Mouse (Mus musculus): Measurements from ENCODE around the gene Rasgrp4. TPM values are rescaled to one million over a fixed set of nuclear protein-coding genes. Genes with fewer than 3 reads are reported as not detected.

Rasgrp4 gene
- total and polyA plus RNA-seq, 3 experiments, result 0.46 to 1.9 TPM; not detected in 1

DNA sequence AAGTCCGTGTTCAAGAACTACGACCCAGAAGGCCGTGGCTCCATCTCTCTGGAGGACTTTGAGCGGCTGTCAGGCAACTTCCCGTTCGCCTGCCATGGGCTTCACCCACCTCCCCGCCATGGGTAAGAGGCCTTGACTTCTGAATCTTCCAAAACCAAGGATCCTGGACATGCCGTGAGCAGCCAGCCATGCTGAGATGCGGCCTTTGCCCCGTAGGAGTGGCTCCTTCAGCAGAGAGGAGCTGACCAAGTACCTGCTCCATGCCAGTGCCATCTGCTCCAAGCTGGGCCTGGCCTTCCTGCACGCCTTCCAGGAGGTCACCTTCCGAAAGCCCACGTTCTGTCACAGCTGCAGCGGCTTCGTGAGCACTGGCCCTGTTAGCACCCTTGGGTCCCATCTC lies 14.1 kb downstream of the Rasgrp4 start:
- Histone ChIP-seq H3K36me3 (ENCODE audit: control insufficient read depth in 1 of 2, insufficient read depth in 2 of 2, low read length in 2 of 2) (peaks cover 0 to 2% of the 10 kb centered on the region in 2 experiments; a peak in 2 of 4 replicates), H3K79me2 (ENCODE audit: control insufficient read depth, insufficient read depth, low read length, poor library complexity) (no peaks in the 10 kb centered on the region), H3K4me1 (ENCODE audit: control insufficient read depth in 1 of 2, insufficient read depth in 2 of 2, low read length in 2 of 2) (peaks cover 2 to 12% of the 10 kb centered on the region in 2 experiments), H3K9ac (ENCODE audit: control insufficient read depth, low read depth, low read length, poor library complexity, severe bottlenecking) (no peak overlapping the region), H3K9me3 (replicated peaks; ENCODE audit: insufficient read depth, low read length) (no peaks in the 10 kb centered on the region), H3K27me3 (ENCODE audit: control insufficient read depth in 1 of 2, insufficient read depth in 2 of 2, low read length in 2 of 2) (no peaks in the 10 kb centered on the region), H3K27ac (ENCODE audit: control insufficient read depth, low read depth, low read length) (no peak overlapping the region), H3K4me3 (ENCODE audit: control insufficient read depth in 1 of 2, insufficient read depth in 1 of 2, low read depth in 2 of 2, low read length in 2 of 2) (no peak overlapping the region)
- DNase-seq (ENCODE audit: low read depth, low spot score), result no peak
- no peak for TF ChIP-seq MAFK (IDR thresholded peaks at IDR 0.05; ENCODE audit: borderline replicate concordance, low read depth, low read length)

DNA sequence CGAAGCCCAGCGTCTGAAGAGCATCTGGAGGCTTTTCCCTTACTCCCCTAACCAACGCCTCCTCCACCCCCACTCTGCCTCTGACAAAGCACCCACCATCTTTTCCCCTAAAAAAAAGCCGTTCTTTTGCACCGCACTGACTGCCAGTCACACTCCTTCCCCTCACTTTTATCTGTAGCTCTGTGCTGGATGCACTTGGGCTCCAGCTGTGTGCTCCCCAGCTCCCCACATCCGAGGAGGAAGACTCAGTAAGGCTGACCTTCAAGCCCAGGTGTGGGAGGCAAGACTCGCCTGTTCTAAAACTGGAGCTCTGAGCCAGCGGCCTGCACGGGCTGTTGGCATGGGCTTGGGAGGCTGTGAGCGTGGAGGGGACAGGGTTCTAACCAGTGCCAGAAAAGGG lies 16.8 kb downstream of the Rasgrp4 start:
- no peak overlapping the region for H3K9ac ChIP-seq (ENCODE audit: control insufficient read depth, low read depth, low read length, poor library complexity, severe bottlenecking)
- TF ChIP-seq CHD1 (IDR thresholded peaks at IDR 0.05; ENCODE audit: low read depth, low read length) (no peak), KAT2A (conservative IDR thresholded peaks at IDR 0.05; ENCODE audit: low read depth, low read length) (no peak), TAL1 (IDR thresholded peaks at IDR 0.05; ENCODE audit: low read length) (no peak), NRF1 (IDR thresholded peaks at IDR 0.05; ENCODE audit: insufficient read depth, low read depth, low read length, poor library complexity, severe bottlenecking) (no peak), UBTF (IDR thresholded peaks at IDR 0.05; ENCODE audit: borderline replicate concordance, insufficient read depth, low read depth, low read length) (no peak), ZMIZ1 (IDR thresholded peaks at IDR 0.05; ENCODE audit: low read depth, low read length) (no peak), RAD21 (IDR thresholded peaks at IDR 0.05; ENCODE audit: low read depth, low read length) (no peak), TBP (IDR thresholded peaks at IDR 0.05; ENCODE audit: low read depth, low read length) (no peak), MYB (IDR thresholded peaks at IDR 0.05; ENCODE audit: low read depth, low read length) (no peak), USF1 (IDR thresholded peaks at IDR 0.05; ENCODE audit: low read depth, low read length) (no peak), CHD2 (IDR thresholded peaks at IDR 0.05; ENCODE audit: low read length) (no peak), GABPA (IDR thresholded peaks at IDR 0.05; ENCODE audit: low read depth, low read length) (no peak)
- no peak overlapping the region for H3K27ac ChIP-seq (ENCODE audit: control insufficient read depth, low read depth, low read length)
- no peaks in the 10 kb centered on the region; a peak in 1 of 4 replicates for H3K36me3 ChIP-seq (ENCODE audit: control insufficient read depth in 1 of 2, insufficient read depth in 2 of 2, low read length in 2 of 2)
- H3K4me3 ChIP-seq (ENCODE audit: control insufficient read depth in 1 of 2, insufficient read depth in 1 of 2, low read depth in 2 of 2, low read length in 2 of 2), result no peak overlapping the region
- H3K4me1 ChIP-seq (ENCODE audit: control insufficient read depth in 1 of 2, insufficient read depth in 2 of 2, low read length in 2 of 2), result peaks cover 0 to 6% of the 10 kb centered on the region in 2 experiments; a peak in 1 of 4 replicates
- no peak for DNase-seq (ENCODE audit: low read depth, low spot score)
- no peaks in the 10 kb centered on the region; the same call in 1 of the 2 replicates for H3K79me2 ChIP-seq (ENCODE audit: control insufficient read depth, insufficient read depth, low read length, poor library complexity)
- no peaks in the 10 kb centered on the region for H3K9me3 ChIP-seq (replicated peaks; ENCODE audit: insufficient read depth, low read length)
- H3K27me3 ChIP-seq (ENCODE audit: control insufficient read depth in 1 of 2, insufficient read depth in 2 of 2, low read length in 2 of 2), result no peaks in the 10 kb centered on the region

DNA sequence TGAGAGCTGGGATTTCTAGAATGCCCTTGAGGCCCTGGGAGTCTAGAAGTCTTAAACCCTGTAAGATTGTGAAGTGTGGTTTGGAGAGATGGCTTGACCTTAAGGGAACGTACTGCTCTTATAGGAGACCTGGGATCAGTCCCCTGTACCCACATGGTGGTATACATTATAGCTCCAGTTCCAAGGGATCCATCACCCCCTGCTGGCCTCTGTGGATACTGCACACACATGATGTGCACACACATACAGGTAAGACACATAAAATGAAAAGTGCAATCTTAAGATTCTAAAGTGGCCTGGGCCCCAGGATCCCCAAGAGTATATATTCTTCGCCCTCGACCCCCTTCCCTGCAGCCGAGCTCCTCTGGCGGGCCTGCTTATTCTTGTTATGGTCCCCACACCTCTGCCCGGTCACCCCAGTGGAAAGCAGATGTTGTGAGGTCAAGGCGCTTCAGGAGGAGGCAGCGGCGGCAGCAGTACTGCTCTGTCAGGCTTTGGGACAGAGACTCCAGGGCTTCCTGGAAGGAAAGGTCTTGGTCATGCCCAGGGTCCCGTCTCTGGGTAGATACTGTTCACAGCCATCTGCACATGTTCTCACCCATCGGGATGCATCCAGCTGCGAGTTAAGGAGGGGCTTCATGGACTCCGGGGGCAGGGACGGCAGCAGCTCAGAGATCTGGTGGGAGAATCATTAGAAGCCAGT lies 19.5 kb downstream of the Rasgrp4 start:
- Histone ChIP-seq H3K27me3 (ENCODE audit: control insufficient read depth in 1 of 2, insufficient read depth in 2 of 2, low read length in 2 of 2) (no peaks in the 10 kb centered on the region), H3K9me3 (replicated peaks; ENCODE audit: insufficient read depth, low read length) (no peaks in the 10 kb centered on the region), H3K9ac (ENCODE audit: control insufficient read depth, low read depth, low read length, poor library complexity, severe bottlenecking) (no peak overlapping the region), H3K27ac (ENCODE audit: control insufficient read depth, low read depth, low read length) (no peak overlapping the region), H3K4me3 (ENCODE audit: control insufficient read depth in 1 of 2, insufficient read depth in 1 of 2, low read depth in 2 of 2, low read length in 2 of 2) (no peak overlapping the region), H3K36me3 (ENCODE audit: control insufficient read depth in 1 of 2, insufficient read depth in 2 of 2, low read length in 2 of 2) (no peaks in the 10 kb centered on the region; a peak in 1 of 4 replicates), H3K79me2 (ENCODE audit: control insufficient read depth, insufficient read depth, low read length, poor library complexity) (no peaks in the 10 kb centered on the region; the same call in 1 of the 2 replicates), H3K4me1 (ENCODE audit: control insufficient read depth in 1 of 2, insufficient read depth in 2 of 2, low read length in 2 of 2) (peaks cover 0 to 11% of the 10 kb centered on the region in 2 experiments; a peak in 1 of 4 replicates)
- TF ChIP-seq RAD21 (IDR thresholded peaks at IDR 0.05; ENCODE audit: low read depth, low read length), result peak; percentile 9
- TF ChIP-seq NELFE (IDR thresholded peaks at IDR 0.05; ENCODE audit: low read depth, low read length), result no peak
- peak; percentile 22; the same call in 1 of the 2 replicates for TF ChIP-seq SMC3 (IDR thresholded peaks at IDR 0.05; ENCODE audit: low read depth, low read length)
- peak; percentile 26 to 43 (median 41); a peak in 4 of 6 replicates for TF ChIP-seq CTCF (IDR thresholded peaks at IDR 0.05 in 2 of 3, conservative IDR thresholded peaks at IDR 0.05 in 1 of 3; ENCODE audit: control insufficient read depth in 1 of 3, insufficient read depth in 1 of 3, low read depth in 2 of 3, low read length in 3 of 3, poor library complexity in 1 of 3, severe bottlenecking in 1 of 3)
- DNase-seq (ENCODE audit: low read depth, low spot score), result peak; percentile 42
